Mouse (Mus musculus): ENCODE results near the gene Dscaml1. TPM values are rescaled to one million over a fixed set of nuclear protein-coding genes. Genes with fewer than 3 reads are reported as not detected.
A peak's percentile ranks its signal among the peaks of the same experiment; 100 is the strongest.

The Dscaml1 gene
- total RNA-seq, 2 experiments from 2014 or later, result not detected

- no peak for ATAC-seq (replicated peaks; ENCODE audit: low FRiP score, poor library complexity, severe bottlenecking)
Measured at GRCm38 (mm10) chr9:45410614-45411013, 15.8 kb upstream of the Dscaml1 start.

- no peak for ATAC-seq (replicated peaks; ENCODE audit: low FRiP score, poor library complexity, severe bottlenecking)
Measured at GRCm38 (mm10) chr9:45411111-45411510, 15.3 kb upstream of the Dscaml1 start.

- ATAC-seq (replicated peaks; ENCODE audit: low FRiP score, poor library complexity, severe bottlenecking), result no peak
Measured at GRCm38 (mm10) chr9:45411803-45412202, 14.6 kb upstream of the Dscaml1 start.

- ATAC-seq (replicated peaks; ENCODE audit: low FRiP score, poor library complexity, severe bottlenecking), result peak; percentile 47; the same call in 1 of the 2 replicates
Measured at GRCm38 (mm10) chr9:45412287-45412686, 14.1 kb upstream of the Dscaml1 start.

GRCm38 (mm10) chr9:45412700-45413477 lies 13.5 kb upstream of the Dscaml1 start:
- no peak for ATAC-seq (replicated peaks; ENCODE audit: low FRiP score, poor library complexity, severe bottlenecking)

- no peak for ATAC-seq (replicated peaks; ENCODE audit: low FRiP score, poor library complexity, severe bottlenecking)
Measured at GRCm38 (mm10) chr9:45413478-45414140, 12.8 kb upstream of the Dscaml1 start.

- no peak for ATAC-seq (replicated peaks; ENCODE audit: low FRiP score, poor library complexity, severe bottlenecking)
Measured at GRCm38 (mm10) chr9:45415912-45416311, 10.5 kb upstream of the Dscaml1 start.

GRCm38 (mm10) chr9:45417245-45417644 lies 9.2 kb upstream of the Dscaml1 start:
- ATAC-seq (replicated peaks; ENCODE audit: low FRiP score, poor library complexity, severe bottlenecking), result peak; percentile 51

- no peak for ATAC-seq (replicated peaks; ENCODE audit: low FRiP score, poor library complexity, severe bottlenecking)
Measured at GRCm38 (mm10) chr9:45418252-45418651, 8.2 kb upstream of the Dscaml1 start.

- no peak for ATAC-seq (replicated peaks; ENCODE audit: low FRiP score, poor library complexity, severe bottlenecking)
Measured at GRCm38 (mm10) chr9:45421209-45421608, 5.2 kb upstream of the Dscaml1 start.

- ATAC-seq (replicated peaks; ENCODE audit: low FRiP score, poor library complexity, severe bottlenecking), result no peak
Measured at GRCm38 (mm10) chr9:45422761-45423298, 3.6 kb upstream of the Dscaml1 start.

GRCm38 (mm10) chr9:45429392-45429791 lies 3.0 kb downstream of the Dscaml1 start:
- no peak for ATAC-seq (replicated peaks; ENCODE audit: low FRiP score, poor library complexity, severe bottlenecking)

- no peak for ATAC-seq (replicated peaks; ENCODE audit: low FRiP score, poor library complexity, severe bottlenecking)
Measured at GRCm38 (mm10) chr9:45429951-45430697, 3.7 kb downstream of the Dscaml1 start.

GRCm38 (mm10) chr9:45430698-45430959 lies 4.2 kb downstream of the Dscaml1 start:
- no peak for ATAC-seq (replicated peaks; ENCODE audit: low FRiP score, poor library complexity, severe bottlenecking)

- no peak for ATAC-seq (replicated peaks; ENCODE audit: low FRiP score, poor library complexity, severe bottlenecking)
Measured at GRCm38 (mm10) chr9:45431150-45431549, 4.7 kb downstream of the Dscaml1 start.

GRCm38 (mm10) chr9:45432639-45433038 lies 6.2 kb downstream of the Dscaml1 start:
- ATAC-seq (replicated peaks; ENCODE audit: low FRiP score, poor library complexity, severe bottlenecking), result no peak

- no peak for ATAC-seq (replicated peaks; ENCODE audit: low FRiP score, poor library complexity, severe bottlenecking)
Measured at GRCm38 (mm10) chr9:45433119-45433518, 6.7 kb downstream of the Dscaml1 start.

GRCm38 (mm10) chr9:45434171-45434570 lies 7.7 kb downstream of the Dscaml1 start:
- ATAC-seq (replicated peaks; ENCODE audit: low FRiP score, poor library complexity, severe bottlenecking), result no peak

- no peak for ATAC-seq (replicated peaks; ENCODE audit: low FRiP score, poor library complexity, severe bottlenecking)
Measured at GRCm38 (mm10) chr9:45439025-45439424, 12.6 kb downstream of the Dscaml1 start.

- ATAC-seq (replicated peaks; ENCODE audit: low FRiP score, poor library complexity, severe bottlenecking), result no peak
Measured at GRCm38 (mm10) chr9:45440083-45440784, 13.8 kb downstream of the Dscaml1 start.
